Mouse (Mus musculus) midbrain, embryonic 10.5 days (tissue): ENCODE data around the gene Col27a1. TPM values are rescaled to one million over a fixed set of nuclear protein-coding genes. Genes with fewer than 3 reads are reported as not detected.
A peak's percentile ranks its signal among the peaks of the same experiment; 100 is the strongest.

Experiments
- DNase-seq: peaks from one replicate; pipeline ENCODE4 v3.0.0-alpha.2; 2017; ENCODE audit warnings: low spot score
- H3K27ac ChIP-seq: fragments of 300-500 bp; sonication (generic); replicated peaks from 2 replicates; pipeline ENCODE4 v1.5.1; 2016; ENCODE audit warnings: mild to moderate bottlenecking
- H3K27me3 ChIP-seq: fragments of 300-500 bp; sonication (generic); 2 replicates; pipeline ENCODE4 v1.6.1; 2016; ENCODE audit warnings: low read depth, mild to moderate bottlenecking; ENCODE audit not compliant: poor library complexity, severe bottlenecking
- H3K36me3 ChIP-seq: fragments of 300-500 bp; sonication (generic); 2 replicates; pipeline ENCODE4 v1.6.1; 2016; ENCODE audit warnings: mild to moderate bottlenecking, moderate library complexity
- H3K4me1 ChIP-seq: fragments of 300-500 bp; sonication (generic); 2 replicates; pipeline ENCODE4 v1.6.1; 2016
- H3K4me3 ChIP-seq: fragments of 300-500 bp; sonication (generic); 2 replicates; pipeline ENCODE4 v1.5.1; 2016; ENCODE audit warnings: mild to moderate bottlenecking, moderate library complexity
- H3K9me3 ChIP-seq: fragments of 300-500 bp; sonication (generic); replicated peaks from 2 replicates; pipeline ENCODE4 v1.6.1; 2016; ENCODE audit warnings: mild to moderate bottlenecking
- WGBS: fragments of 180-500 bp; shearing (Covaris S2); methylation state at CpG from one replicate; pipeline ENCODE4 v1.1.7; 2016; 5-methylcytosine and 5-hydroxymethylcytosine counted together
- polyA plus RNA-seq: library from polyadenylated mRNA; unstranded; fragments of >200 nt; fragmentation: Nextera tagmentation; extraction: Ambion mirVana; gene quantifications from 2 replicates; pipeline ENCODE4 v1.2.1, GENCODE M21; 2016

Col27a1 gene
- polyA plus RNA-seq, 1 experiment from 2014 or later = 2.9 TPM

- Histone ChIP-seq H3K4me1 (no peaks in the 10 kb centered on the region), H3K4me3 (no peak overlapping the region), H3K9me3 (no peaks in the 10 kb centered on the region), H3K36me3 (peaks cover 2% of the 10 kb centered on the region; the same call in 1 of the 2 replicates), H3K27ac (no peak overlapping the region), H3K27me3 (no peaks in the 10 kb centered on the region)
- no peak for DNase-seq
- 81% methylated on average over 1 of the region's 1 CpGs for WGBS
These were observed 62.8 kb downstream of the Col27a1 start for GRCm38 (mm10) chr4:63276571-63276970.

- DNase-seq = no peak
- Histone ChIP-seq H3K36me3 (peaks cover 2% of the 10 kb centered on the region; the same call in 1 of the 2 replicates), H3K27me3 (no peaks in the 10 kb centered on the region), H3K27ac (no peak overlapping the region), H3K9me3 (no peaks in the 10 kb centered on the region), H3K4me1 (no peaks in the 10 kb centered on the region), H3K4me3 (no peak overlapping the region)
- WGBS = 93% methylated on average over 7 of the region's 7 CpGs
These were observed 65.0 kb downstream of the Col27a1 start for GRCm38 (mm10) chr4:63278821-63279220.

- H3K4me3 ChIP-seq = no peak overlapping the region
- no peaks in the 10 kb centered on the region for H3K27me3 ChIP-seq
- DNase-seq = no peak
- WGBS = 85% methylated on average over 6 of the region's 6 CpGs
- no peaks in the 10 kb centered on the region for H3K4me1 ChIP-seq
- H3K9me3 ChIP-seq = no peaks in the 10 kb centered on the region
- H3K36me3 ChIP-seq = peaks cover 2% of the 10 kb centered on the region; the same call in 1 of the 2 replicates
- no peak overlapping the region for H3K27ac ChIP-seq
These were observed 67.9 kb downstream of the Col27a1 start for GRCm38 (mm10) chr4:63281694-63282093.

GRCm38 (mm10) chr4:63283319-63283718, 69.5 kb downstream of the Col27a1 start:
- no peaks in the 10 kb centered on the region for H3K9me3 ChIP-seq
- no peak overlapping the region for H3K4me3 ChIP-seq
- no peak overlapping the region for H3K27ac ChIP-seq
- no peaks in the 10 kb centered on the region for H3K27me3 ChIP-seq
- DNase-seq = no peak
- WGBS = 87% methylated on average over 5 of the region's 5 CpGs
- peaks cover 2% of the 10 kb centered on the region; the same call in 1 of the 2 replicates for H3K36me3 ChIP-seq
- H3K4me1 ChIP-seq = no peaks in the 10 kb centered on the region

DNA sequence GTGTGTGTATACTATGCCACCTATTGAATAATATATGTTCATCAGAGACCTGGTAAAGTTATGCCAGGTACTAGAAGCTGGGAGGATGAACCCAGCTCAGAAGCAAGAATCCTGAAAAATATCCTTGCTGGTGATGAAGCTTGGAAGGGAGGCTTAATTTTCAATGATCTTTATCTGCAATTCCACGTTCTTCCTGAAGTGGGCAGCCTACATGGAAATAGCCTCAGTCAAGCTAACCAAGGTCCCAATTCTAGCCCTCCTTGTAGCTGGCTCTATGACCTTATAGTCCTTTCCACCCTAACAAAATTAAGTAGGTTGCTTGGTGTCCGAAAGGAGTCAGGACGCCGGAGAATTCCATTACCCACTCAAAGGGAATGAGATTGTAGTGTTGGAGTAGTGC, 72.2 kb downstream of the Col27a1 start:
- H3K4me3 ChIP-seq = no peak overlapping the region
- H3K27me3 ChIP-seq = no peaks in the 10 kb centered on the region
- H3K27ac ChIP-seq = no peak overlapping the region
- no peaks in the 10 kb centered on the region for H3K4me1 ChIP-seq
- WGBS = 86% methylated on average over 4 of the region's 4 CpGs
- DNase-seq = no peak
- peaks cover 2% of the 10 kb centered on the region; the same call in 1 of the 2 replicates for H3K36me3 ChIP-seq
- H3K9me3 ChIP-seq = no peaks in the 10 kb centered on the region

GRCm38 (mm10) chr4:63288497-63288896, 74.7 kb downstream of the Col27a1 start:
- H3K27me3 ChIP-seq = no peaks in the 10 kb centered on the region
- H3K4me1 ChIP-seq = no peaks in the 10 kb centered on the region
- H3K27ac ChIP-seq = no peak overlapping the region
- no peak for DNase-seq
- no peak overlapping the region for H3K4me3 ChIP-seq
- H3K9me3 ChIP-seq = no peaks in the 10 kb centered on the region
- WGBS = 90% methylated on average over 5 of the region's 5 CpGs
- H3K36me3 ChIP-seq = no peaks in the 10 kb centered on the region; the same call in 1 of the 2 replicates

GRCm38 (mm10) chr4:63290081-63290480, 76.3 kb downstream of the Col27a1 start:
- no peaks in the 10 kb centered on the region for H3K9me3 ChIP-seq
- no peak overlapping the region for H3K27ac ChIP-seq
- H3K4me1 ChIP-seq = no peaks in the 10 kb centered on the region
- H3K36me3 ChIP-seq = peaks cover 8% of the 10 kb centered on the region
- no peak overlapping the region for H3K4me3 ChIP-seq
- DNase-seq = no peak
- no peaks in the 10 kb centered on the region for H3K27me3 ChIP-seq
- 79% methylated on average over 2 of the region's 2 CpGs for whole genome bisulfite sequencing

DNA sequence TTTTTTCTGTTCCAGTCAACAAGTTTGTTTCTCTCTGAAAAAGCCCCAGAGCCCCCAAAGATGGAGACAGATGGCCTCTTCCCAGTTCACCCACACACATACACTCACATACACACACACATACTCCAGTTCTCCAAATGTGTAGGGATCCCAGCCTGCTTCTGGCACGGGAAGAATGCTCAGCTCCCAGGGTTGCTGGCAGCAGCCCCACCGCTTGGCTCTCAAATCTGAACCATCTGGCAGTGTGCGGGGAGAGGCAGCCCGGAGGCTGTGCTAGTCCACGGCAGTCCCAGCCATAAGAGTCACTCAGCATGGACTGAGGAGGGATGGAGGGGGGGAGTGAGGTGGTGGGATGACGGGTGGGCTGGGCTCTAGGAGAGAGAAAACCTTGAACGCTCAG, 77.3 kb downstream of the Col27a1 start:
- WGBS = 72% methylated on average over 7 of the region's 7 CpGs
- H3K4me3 ChIP-seq = no peak overlapping the region
- no peaks in the 10 kb centered on the region for H3K9me3 ChIP-seq
- peak; percentile 18 for DNase-seq
- H3K27ac ChIP-seq = no peak overlapping the region
- peaks cover 10% of the 10 kb centered on the region for H3K36me3 ChIP-seq
- no peaks in the 10 kb centered on the region for H3K4me1 ChIP-seq
- H3K27me3 ChIP-seq = no peaks in the 10 kb centered on the region

DNA sequence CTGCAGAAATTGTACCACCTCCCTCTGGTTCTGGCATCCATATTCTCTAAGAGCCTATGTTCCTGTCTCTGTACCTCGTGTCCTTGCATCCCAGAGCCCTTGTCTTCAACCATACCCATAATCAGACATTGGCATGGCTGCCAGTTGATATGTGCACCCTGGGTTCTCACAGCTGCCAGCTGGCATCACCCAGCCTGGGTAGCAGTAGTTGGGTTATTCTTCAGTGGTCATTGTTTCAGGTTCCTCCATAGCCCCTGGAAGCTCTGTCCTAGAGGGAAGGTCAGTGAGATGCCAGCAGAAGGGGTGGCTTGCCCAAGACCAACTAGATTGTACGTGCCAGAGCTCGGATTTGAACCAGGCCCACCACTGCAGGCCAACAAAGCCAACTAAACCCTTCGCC, 77.9 kb downstream of the Col27a1 start:
- H3K4me3 ChIP-seq = no peak overlapping the region
- H3K27ac ChIP-seq = no peak overlapping the region
- H3K27me3 ChIP-seq = no peaks in the 10 kb centered on the region
- H3K4me1 ChIP-seq = no peaks in the 10 kb centered on the region
- H3K9me3 ChIP-seq = no peaks in the 10 kb centered on the region
- peaks cover 10% of the 10 kb centered on the region for H3K36me3 ChIP-seq
- DNase-seq = no peak
- WGBS = 92% methylated on average over 4 of the region's 4 CpGs

GRCm38 (mm10) chr4:63295641-63296040, 81.8 kb downstream of the Col27a1 start:
- H3K9me3 ChIP-seq = no peaks in the 10 kb centered on the region
- H3K27me3 ChIP-seq = no peaks in the 10 kb centered on the region
- peaks cover 10% of the 10 kb centered on the region for H3K36me3 ChIP-seq
- WGBS = 75% methylated on average over 1 of the region's 1 CpGs
- no peak overlapping the region for H3K4me3 ChIP-seq
- no peak for DNase-seq
- H3K4me1 ChIP-seq = no peaks in the 10 kb centered on the region
- H3K27ac ChIP-seq = no peak overlapping the region

- H3K9me3 ChIP-seq = no peaks in the 10 kb centered on the region
- H3K4me3 ChIP-seq = no peak overlapping the region
- H3K27ac ChIP-seq = no peak overlapping the region
- no peaks in the 10 kb centered on the region for H3K27me3 ChIP-seq
- H3K4me1 ChIP-seq = no peaks in the 10 kb centered on the region
- 83% methylated on average over 3 of the region's 3 CpGs for WGBS
- peaks cover 10% of the 10 kb centered on the region for H3K36me3 ChIP-seq
- no peak for DNase-seq
These were observed 82.5 kb downstream of the Col27a1 start for GRCm38 (mm10) chr4:63296263-63296662.

DNA sequence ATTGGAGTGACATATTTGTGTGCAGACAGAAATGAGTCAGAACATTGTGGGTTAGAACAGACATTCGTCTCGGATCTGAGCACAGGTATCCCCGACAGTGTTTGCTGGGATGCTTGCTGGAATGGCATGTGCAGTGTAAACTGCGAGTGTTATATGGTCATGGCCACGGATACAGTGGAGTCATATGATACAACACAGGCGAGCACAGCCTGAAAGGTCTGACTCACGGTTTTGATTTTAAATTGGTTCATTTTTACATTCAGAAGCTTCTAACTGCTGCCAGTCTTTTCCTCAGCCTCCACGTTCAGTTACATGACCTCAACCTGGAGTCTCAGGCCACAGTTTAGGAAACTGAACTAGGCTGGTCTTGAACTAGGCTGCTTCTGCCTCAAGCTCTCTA, 83.1 kb downstream of the Col27a1 start:
- no peaks in the 10 kb centered on the region for H3K27me3 ChIP-seq
- DNase-seq = no peak
- no peak overlapping the region for H3K27ac ChIP-seq
- no peaks in the 10 kb centered on the region for H3K9me3 ChIP-seq
- H3K36me3 ChIP-seq = peaks cover 10% of the 10 kb centered on the region
- no peaks in the 10 kb centered on the region for H3K4me1 ChIP-seq
- 85% methylated on average over 8 of the region's 8 CpGs for WGBS
- no peak overlapping the region for H3K4me3 ChIP-seq

- Histone ChIP-seq H3K27me3 (no peaks in the 10 kb centered on the region), H3K36me3 (peaks cover 10% of the 10 kb centered on the region), H3K9me3 (no peaks in the 10 kb centered on the region), H3K4me1 (no peaks in the 10 kb centered on the region), H3K27ac (no peak overlapping the region), H3K4me3 (no peak overlapping the region)
- DNase-seq = no peak
- WGBS = 95% methylated on average over 8 of the region's 8 CpGs
These were observed 84.4 kb downstream of the Col27a1 start for GRCm38 (mm10) chr4:63298191-63298590.

DNA sequence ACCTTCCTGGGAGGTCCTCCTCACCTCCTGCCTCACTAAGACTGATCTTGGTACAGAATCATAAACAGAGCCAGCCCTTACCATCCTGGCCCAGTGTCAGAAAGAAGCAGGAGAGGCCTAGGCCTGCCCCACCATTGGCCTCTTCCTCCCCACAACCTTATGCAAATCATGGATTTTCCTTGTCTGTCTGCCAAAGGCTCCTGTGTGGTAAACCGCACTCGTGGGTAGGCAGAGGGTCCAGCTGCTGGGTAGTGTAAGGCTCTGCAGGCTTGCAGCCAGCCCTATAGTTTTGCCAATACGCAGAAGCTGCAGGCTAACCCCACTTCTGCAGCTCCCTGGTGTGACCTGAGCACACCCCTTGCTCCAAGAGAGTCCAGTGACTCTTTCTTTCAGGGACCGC, 88.8 kb downstream of the Col27a1 start:
- 72% methylated on average over 4 of the region's 4 CpGs for WGBS

More for the DNA sequence above, 88.8 kb downstream of the Col27a1 start:
- Histone ChIP-seq H3K4me1 (no peaks in the 10 kb centered on the region), H3K27me3 (no peaks in the 10 kb centered on the region; the same call in 1 of the 2 replicates), H3K9me3 (no peaks in the 10 kb centered on the region), H3K36me3 (no peaks in the 10 kb centered on the region), H3K4me3 (no peak overlapping the region), H3K27ac (no peak overlapping the region)
- no peak for DNase-seq
